Mouse (Mus musculus) kidney, adult 2 months (tissue): Measurements from ENCODE around the gene Nrxn3. TPM values are rescaled to one million over a fixed set of nuclear protein-coding genes. Genes with fewer than 3 reads are reported as not detected.

ENCODE experiments used
- DNase-seq: peaks from one replicate; pipeline ENCODE4 v3.0.0; 2021
- H3K27ac ChIP-seq: fragments of 200-500 bp; 2 replicates; pipeline ENCODE4 v1.5.1; 2012; ENCODE audit warnings: low read depth, low read length, control low read depth, inconsistent platforms; ENCODE audit not compliant: insufficient read depth
- H3K27me3 ChIP-seq: fragments of 200-500 bp; replicated peaks from 2 replicates; pipeline ENCODE4 v1.6.1; 2012; ENCODE audit warnings: mild to moderate bottlenecking, moderate library complexity, low read length, inconsistent platforms; ENCODE audit not compliant: control insufficient read depth, insufficient read depth
- H3K36me3 ChIP-seq: fragments of 200-500 bp; 2 replicates; pipeline ENCODE4 v1.6.1; 2012; ENCODE audit warnings: mild to moderate bottlenecking, moderate library complexity, low read length, inconsistent platforms; ENCODE audit not compliant: control insufficient read depth, insufficient read depth
- H3K4me1 ChIP-seq: fragments of 200-500 bp; 2 replicates; pipeline ENCODE4 v1.6.1; 2011; ENCODE audit warnings: low read length; ENCODE audit not compliant: control insufficient read depth, insufficient read depth
- H3K4me3 ChIP-seq: fragments of 200-500 bp; 2 replicates; pipeline ENCODE4 v1.5.1; 2011; ENCODE audit warnings: mild to moderate bottlenecking, low read depth, low read length, control low read depth; ENCODE audit not compliant: insufficient read depth
- CTCF ChIP-seq: fragments of 200-500 bp; conservative IDR thresholded peaks from 2 replicates; pipeline ENCODE4 v1.5.1; 2011; ENCODE audit warnings: low read depth, mild to moderate bottlenecking, control low read depth, low read length, moderate library complexity, mixed read lengths; ENCODE audit not compliant: insufficient read depth, insufficient read length
- POLR2A ChIP-seq: fragments of 200-500 bp; IDR thresholded peaks from one replicate; pipeline ENCODE4 v1.6.1; 2011; ENCODE audit warnings: low read depth, low read length, control low read depth
- WGBS: fragments of 180-500 bp; shearing (Covaris S2); methylation state at CpG from one replicate; pipeline ENCODE4 v1.1.7; 2018; 5-methylcytosine and 5-hydroxymethylcytosine counted together
- polyA plus RNA-seq: library from polyadenylated mRNA; depleted of rRNA; stranded (reverse); fragments of >200 nt; gene quantifications from 2 replicates; pipeline ENCODE4 v1.2.3, GENCODE M21; 2012; rRNA removed

The Nrxn3 gene
- polyA plus RNA-seq, result 0.39 and 0.65 TPM in 2 replicates

GRCm38 (mm10) chr12:88722691-88723070 is at the start of gene Nrxn3:
Nrxn3 (plus strand) TSS chr12:88722876.
- H3K4me1 ChIP-seq, result no peaks in the 10 kb centered on the region
- H3K4me3 ChIP-seq, result no peak within 1 kb of the TSS
- no peaks in the 10 kb centered on the region for H3K36me3 ChIP-seq
- H3K27ac ChIP-seq, result no peak within 1 kb of the TSS
- WGBS, result under 1% methylated on average over 9 of the region's 9 CpGs
- no peaks in the 10 kb centered on the region; the same call in 1 of the 2 replicates for H3K27me3 ChIP-seq
- no peak for TF ChIP-seq POLR2A
- no peak for TF ChIP-seq CTCF
- DNase-seq, result peak; percentile 4

GRCm38 (mm10) chr12:88704159-88704846 is 18.4 kb upstream of the Nrxn3 start:
- Histone ChIP-seq H3K4me1 (no peaks in the 10 kb centered on the region), H3K4me3 (no peak overlapping the region), H3K27me3 (no peaks in the 10 kb centered on the region), H3K36me3 (no peaks in the 10 kb centered on the region), H3K27ac (no peak overlapping the region)
- WGBS, result 40% methylated on average over 10 of the region's 10 CpGs
- DNase-seq, result peak; percentile 7
- TF ChIP-seq POLR2A, result no peak
- TF ChIP-seq CTCF, result no peak

- Histone ChIP-seq H3K36me3 (no peaks in the 10 kb centered on the region), H3K27me3 (no peaks in the 10 kb centered on the region), H3K4me1 (no peaks in the 10 kb centered on the region), H3K4me3 (no peak overlapping the region), H3K27ac (no peak overlapping the region)
- 61% methylated on average over 3 of the region's 3 CpGs for WGBS
- peak; percentile 37; the same call in 1 of the 2 replicates for TF ChIP-seq CTCF
- TF ChIP-seq POLR2A, result no peak
- DNase-seq, result no peak
Observed at GRCm38 (mm10) chr12:88705959-88706358, 16.7 kb upstream of the Nrxn3 start.

GRCm38 (mm10) chr12:88707786-88708185 is 14.9 kb upstream of the Nrxn3 start:
- TF ChIP-seq CTCF (no peak), POLR2A (no peak)
- H3K4me1 ChIP-seq, result no peaks in the 10 kb centered on the region

GRCm38 (mm10) chr12:88709223-88709622 is 13.5 kb upstream of the Nrxn3 start:
- no peaks in the 10 kb centered on the region for H3K27me3 ChIP-seq
- WGBS, result 8% methylated on average over 11 of the region's 11 CpGs
- peak; percentile 51 for DNase-seq
- no peak overlapping the region for H3K27ac ChIP-seq
- H3K4me1 ChIP-seq, result no peaks in the 10 kb centered on the region
- no peak overlapping the region for H3K4me3 ChIP-seq
- TF ChIP-seq CTCF (peak; percentile 44; the same call in 1 of the 2 replicates), POLR2A (no peak)
- no peaks in the 10 kb centered on the region for H3K36me3 ChIP-seq

More at GRCm38 (mm10) chr12:88707786-88708185, 14.9 kb upstream of the Nrxn3 start:
- WGBS, result 81% methylated on average over 3 of the region's 3 CpGs
- H3K36me3 ChIP-seq, result no peaks in the 10 kb centered on the region
- H3K27ac ChIP-seq, result no peak overlapping the region
- no peaks in the 10 kb centered on the region for H3K27me3 ChIP-seq
- no peak overlapping the region for H3K4me3 ChIP-seq
- no peak for DNase-seq

- DNase-seq, result no peak
- Histone ChIP-seq H3K27ac (no peak overlapping the region), H3K27me3 (no peaks in the 10 kb centered on the region), H3K4me3 (no peak overlapping the region), H3K36me3 (no peaks in the 10 kb centered on the region), H3K4me1 (no peaks in the 10 kb centered on the region)
- no peak for TF ChIP-seq POLR2A
- no peak for TF ChIP-seq CTCF
- 62% methylated on average over 4 of the region's 4 CpGs for WGBS
Observed at GRCm38 (mm10) chr12:88713456-88713855, 9.2 kb upstream of the Nrxn3 start.

- TF ChIP-seq POLR2A, result no peak
- no peak for TF ChIP-seq CTCF
- H3K4me1 ChIP-seq, result no peaks in the 10 kb centered on the region
- DNase-seq, result no peak
- H3K27ac ChIP-seq, result no peak overlapping the region
- 27% methylated on average over 3 of the region's 3 CpGs for WGBS
- H3K4me3 ChIP-seq, result no peak overlapping the region
- H3K27me3 ChIP-seq, result no peaks in the 10 kb centered on the region; the same call in 1 of the 2 replicates
- no peaks in the 10 kb centered on the region for H3K36me3 ChIP-seq
Observed at GRCm38 (mm10) chr12:88722031-88722690, 515 bp upstream of the Nrxn3 start.
